Mouse (Mus musculus): ENCODE results near the gene Rp9.
"Not testable (repeated sequence)": the region's sequence is repeated elsewhere in the genome, so short reads cannot be mapped to it uniquely, and the experiment has no call there.

Gene Rp9

GRCm38 (mm10) chr9:22457142-22457835 lies 12.3 kb downstream of the Rp9 start:
- no peak for DNase-seq

GRCm38 (mm10) chr9:22455041-22455440 lies 14.5 kb downstream of the Rp9 start:
- no peak for DNase-seq

- DNase-seq, result not testable (repeated sequence)
Observed at GRCm38 (mm10) chr9:22453990-22454389, 15.6 kb downstream of the Rp9 start, which contains the start of gene Gm17545. Gene Gm17545 (plus strand): TSS chr9:22454290.

GRCm38 (mm10) chr9:22453501-22453924 lies 16.0 kb downstream of the Rp9 start:
- no peak for DNase-seq

DNA sequence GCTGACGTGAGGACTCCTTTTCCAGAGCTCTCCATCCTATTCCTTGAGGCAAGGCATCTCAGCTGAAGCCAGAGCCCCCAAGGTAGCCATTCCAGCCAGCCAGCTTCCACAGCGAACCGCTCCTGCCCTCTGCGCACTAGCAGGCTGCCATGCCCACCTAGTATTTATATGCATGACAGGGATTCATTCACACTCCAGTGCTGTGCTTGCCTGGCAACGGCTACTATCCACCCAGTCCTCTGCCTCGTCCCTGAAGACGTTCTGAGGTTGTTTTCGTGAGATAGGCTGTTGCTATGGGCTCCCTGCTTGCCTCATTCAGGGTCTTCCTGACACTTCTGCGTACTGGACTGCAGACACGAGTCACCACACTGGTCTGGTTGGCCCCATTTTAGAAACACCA lies 16.8 kb downstream of the Rp9 start:
- no peak for DNase-seq

GRCm38 (mm10) chr9:22449209-22449608 lies 20.3 kb downstream of the Rp9 start:
- no peak for DNase-seq

DNA sequence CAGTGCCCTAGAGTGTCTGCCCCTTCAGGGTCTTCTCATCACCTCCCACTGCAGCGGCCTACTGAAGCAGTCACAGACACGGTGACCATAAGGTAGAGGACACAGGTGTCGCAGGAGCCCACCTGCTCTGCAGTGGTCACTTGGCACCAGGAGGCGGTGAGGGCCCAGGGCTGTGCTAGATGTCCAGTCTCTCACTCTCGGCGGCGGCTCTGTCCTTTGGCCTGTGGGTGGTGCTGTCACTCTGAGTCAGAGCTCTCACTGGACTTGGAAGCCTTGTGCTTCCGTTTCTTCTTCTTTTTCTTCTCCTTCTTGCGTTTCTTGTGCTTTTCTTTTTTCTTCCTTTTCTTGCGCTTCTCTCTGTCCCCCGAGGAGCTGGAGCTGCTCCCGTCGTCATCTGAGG lies 21.1 kb downstream of the Rp9 start:
- no peak for DNase-seq

- DNase-seq, result no peak
Observed at GRCm38 (mm10) chr9:22447213-22447612, 22.3 kb downstream of the Rp9 start.

DNA sequence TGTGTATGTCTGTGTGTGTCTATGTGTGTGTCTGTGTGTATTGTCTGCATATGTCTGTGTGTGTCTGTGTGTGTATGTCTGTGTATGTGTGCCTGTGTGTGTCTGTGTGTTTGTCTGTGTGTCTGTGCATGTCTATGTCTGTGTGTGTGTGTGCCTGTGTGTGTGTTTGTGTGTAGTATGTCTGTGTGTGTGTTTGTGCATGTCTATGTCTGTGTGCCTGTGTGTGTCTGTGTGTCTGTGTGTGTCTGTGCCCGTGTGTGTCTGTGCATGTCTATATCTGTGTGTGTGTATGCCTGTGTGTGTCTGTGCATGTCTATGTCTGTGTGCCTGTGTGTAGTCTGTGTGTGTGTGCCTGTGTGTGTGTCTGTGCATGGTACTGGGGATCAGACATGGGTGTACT lies 24.4 kb downstream of the Rp9 start:
- DNase-seq, result no peak

DNA sequence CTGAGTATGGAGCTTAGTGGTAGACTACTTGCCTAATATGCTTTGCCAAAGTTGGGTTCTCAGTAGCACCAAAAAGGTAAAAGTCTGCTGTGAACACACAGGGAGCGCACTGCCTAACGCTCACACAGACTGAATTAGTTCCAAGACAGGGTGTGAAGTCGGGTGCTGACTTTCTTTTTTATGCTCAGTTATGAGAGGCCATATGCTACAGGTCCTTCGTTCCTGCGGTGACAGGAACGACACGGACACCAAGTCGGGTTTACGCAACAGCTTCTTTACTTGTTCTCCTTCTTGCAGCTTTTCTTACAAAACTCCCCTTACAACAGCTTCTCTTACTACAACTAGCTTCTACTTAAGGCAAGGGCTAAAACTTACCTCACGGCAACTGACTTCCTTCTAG lies 26.4 kb downstream of the Rp9 start:
- no peak for DNase-seq

DNA sequence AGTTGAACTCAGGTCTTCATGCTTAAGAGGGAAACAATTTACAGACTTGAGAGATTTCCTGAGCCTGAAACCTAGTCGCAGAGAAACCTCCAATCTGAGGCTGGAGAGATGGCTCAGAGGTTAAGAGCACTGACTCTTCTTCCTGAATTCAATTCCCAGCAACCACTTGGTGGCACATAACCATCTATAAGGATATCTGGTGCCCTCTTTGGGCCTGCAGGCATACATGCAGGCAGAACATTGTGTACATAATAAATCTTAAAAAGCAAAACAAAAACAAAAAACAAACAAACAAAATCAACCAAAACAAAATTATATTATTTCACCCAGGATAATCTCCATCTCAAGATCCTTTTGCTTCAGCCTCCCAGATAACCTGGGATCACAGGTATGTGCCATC lies 30.7 kb downstream of the Rp9 start:
- no peak for DNase-seq

- DNase-seq, result no peak
Observed at GRCm38 (mm10) chr9:22434101-22434500, 35.4 kb downstream of the Rp9 start.

DNA sequence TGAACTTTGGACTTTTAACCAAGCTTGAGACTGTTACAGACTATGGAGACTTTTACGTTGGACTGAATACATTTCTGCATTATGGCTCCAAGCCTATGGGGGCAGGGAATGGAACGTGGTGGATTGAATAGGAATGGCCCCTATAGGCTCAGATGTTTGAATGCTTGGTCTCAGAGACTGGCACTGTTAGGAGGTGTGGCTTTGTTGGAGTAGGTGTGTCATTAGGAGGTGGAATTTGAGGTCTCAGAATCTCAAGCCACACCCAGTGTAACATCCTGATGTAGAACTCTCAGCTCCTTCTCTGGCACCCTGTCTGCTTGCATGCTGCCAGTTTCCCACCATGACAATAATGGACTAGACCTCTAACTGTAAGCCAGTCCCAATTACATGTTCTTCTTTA lies 36.3 kb downstream of the Rp9 start:
- DNase-seq, result no peak

DNA sequence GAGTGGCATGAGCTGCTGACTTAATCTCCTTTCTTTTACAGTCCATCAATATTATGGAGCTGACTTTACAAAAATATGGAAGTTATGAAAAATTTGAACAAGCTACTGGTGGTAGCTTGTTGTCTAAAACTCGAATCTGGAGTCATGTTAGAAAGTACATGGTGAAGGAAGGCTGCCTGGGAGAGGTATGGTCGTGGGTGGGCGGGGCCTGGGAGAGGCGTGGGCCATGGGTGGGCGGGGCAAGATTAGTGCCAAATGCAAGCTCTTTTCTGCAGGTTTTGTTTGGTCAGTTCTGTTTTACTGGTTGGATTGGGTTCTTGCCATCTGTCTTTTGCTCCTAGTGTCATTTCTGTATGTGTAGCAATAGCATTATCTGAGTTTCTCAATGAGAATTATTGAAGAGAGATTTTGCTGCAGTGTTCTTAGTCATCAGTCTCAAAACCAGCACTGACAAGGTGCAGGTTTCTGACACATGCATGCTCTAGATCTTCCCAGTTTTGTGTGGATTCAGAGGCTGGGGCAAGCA lies 39.2 kb downstream of the Rp9 start:
- DNase-seq, result no peak

- DNase-seq, result peak; percentile 36
Observed at GRCm38 (mm10) chr9:22429533-22430241, 39.9 kb downstream of the Rp9 start.

- no peak for DNase-seq
Observed at GRCm38 (mm10) chr9:22428666-22429410, 40.7 kb downstream of the Rp9 start.

- no peak for DNase-seq
Observed at GRCm38 (mm10) chr9:22428028-22428665, 41.4 kb downstream of the Rp9 start.

DNA sequence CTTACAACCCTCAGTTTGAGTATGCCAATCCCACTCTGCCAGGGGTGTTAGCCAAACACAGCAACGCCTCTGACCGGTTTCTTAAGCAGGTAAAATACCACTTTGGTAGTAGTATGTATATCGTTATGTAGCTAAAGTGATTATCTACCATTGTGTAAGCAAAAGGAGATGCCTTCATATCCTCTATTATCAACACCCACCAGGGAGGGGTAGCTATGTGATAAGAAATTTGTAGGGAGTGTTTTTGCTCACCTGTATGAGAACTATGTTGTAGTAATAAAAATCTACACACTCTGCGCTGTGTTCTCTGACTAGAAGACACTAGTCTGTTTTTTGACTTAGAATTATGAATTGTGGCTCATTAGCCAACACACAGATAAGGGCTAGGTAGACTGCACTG lies 44.8 kb downstream of the Rp9 start:
- DNase-seq, result no peak

- DNase-seq, result no peak
Observed at GRCm38 (mm10) chr9:22424196-22424595, 45.3 kb downstream of the Rp9 start.

- no peak for DNase-seq
Observed at GRCm38 (mm10) chr9:22423507-22423906, 46.0 kb downstream of the Rp9 start.

GRCm38 (mm10) chr9:22422559-22422958 lies 47.0 kb downstream of the Rp9 start:
- no peak for DNase-seq

DNA sequence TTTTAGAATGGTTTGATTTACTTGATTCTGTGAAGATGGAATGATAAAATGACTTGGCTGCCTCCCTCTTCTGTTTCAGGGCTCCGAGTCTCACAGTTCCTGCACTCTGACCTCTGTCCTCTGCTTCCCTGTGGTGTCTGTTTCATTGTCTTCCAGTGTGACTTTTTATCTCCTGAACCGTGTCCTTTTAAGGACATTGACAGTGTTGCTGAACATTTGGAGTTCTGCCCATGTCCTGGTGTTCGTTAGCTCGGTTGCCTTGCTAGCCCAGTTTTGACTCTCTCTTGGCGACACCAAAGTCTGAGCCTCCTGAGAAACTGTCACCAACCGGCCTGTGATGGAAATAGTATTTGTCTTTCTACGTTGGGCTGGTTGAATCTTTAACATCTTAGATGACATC lies 49.1 kb downstream of the Rp9 start:
- peak; percentile 55 for DNase-seq

DNA sequence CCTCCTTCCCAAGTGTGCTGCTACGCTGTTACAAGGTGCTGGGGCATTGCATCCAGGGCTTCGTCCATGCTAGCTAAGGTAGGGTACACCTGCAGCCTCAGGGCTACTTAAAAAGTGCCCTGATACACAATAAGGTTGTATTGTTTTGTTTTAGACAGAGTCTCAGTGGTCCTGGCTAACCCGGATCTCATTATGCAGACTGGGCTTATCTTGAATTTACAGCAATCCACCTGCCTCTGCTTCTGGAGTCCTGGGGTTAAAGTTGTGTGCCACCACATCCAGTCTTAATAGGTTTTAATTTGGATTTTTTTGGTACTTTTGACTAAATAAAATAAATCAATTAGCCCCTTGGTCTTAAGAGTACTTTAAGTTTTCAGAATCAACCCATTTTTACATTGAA lies 49.7 kb downstream of the Rp9 start:
- DNase-seq, result no peak

All from cerebellum, adult 9-11 months (tissue).